Mouse (Mus musculus) heart, embryonic 14.5 days (tissue): ENCODE results near the gene Xcr1. TPM values are rescaled to one million over a fixed set of nuclear protein-coding genes. Genes with fewer than 3 reads are reported as not detected.

Experiments
- polyA plus RNA-seq: library from polyadenylated mRNA; unstranded; fragments of >200 nt; fragmentation: Nextera tagmentation; extraction: Ambion mirVana; gene quantifications from 2 replicates; pipeline ENCODE4 v1.2.1, GENCODE M21; 2014

The Xcr1 gene
- polyA plus RNA-seq, 1 experiment from 2014 or later: not detected

Other genes with a start within 250 kb of the Xcr1 start
- 0.22 and 0.26 TPM in 2 replicates for gene Slc6a20b, start 229.5 kb downstream of the Xcr1 start, polyA plus RNA-seq
- gene Ccr9, start 183.6 kb downstream of the Xcr1 start, polyA plus RNA-seq: 0.19 and 0.20 TPM in 2 replicates
- not detected in 2 replicates for gene Slc6a20a, start 183.1 kb downstream of the Xcr1 start, polyA plus RNA-seq
- 37.3 and 39.3 TPM in 2 replicates for gene Lztfl1, start 144.3 kb downstream of the Xcr1 start, polyA plus RNA-seq
- gene Cxcr6, start 55.6 kb downstream of the Xcr1 start, polyA plus RNA-seq: 0.14 and 0.47 TPM in 2 replicates
- 33.1 and 36.3 TPM in 2 replicates for gene Fyco1, start 10.1 kb downstream of the Xcr1 start, polyA plus RNA-seq
- 1.9 and 2.2 TPM in 2 replicates for gene Ccr1, start 106.7 kb upstream of the Xcr1 start, polyA plus RNA-seq
- not detected in 2 replicates for gene Ccr1l1, start 116.4 kb upstream of the Xcr1 start, polyA plus RNA-seq
- 0.05 TPM in 1 of 2 replicates, not detected in the other for gene Ccr3, start 159.9 kb upstream of the Xcr1 start, polyA plus RNA-seq
- gene Ccr2, start 239.9 kb upstream of the Xcr1 start, polyA plus RNA-seq: 1.9 and 2.7 TPM in 2 replicates